Mouse (Mus musculus) natural killer cell, adult 2 months (primary cell): ENCODE data around the gene Hps4.
"Not testable (repeated sequence)": the region's sequence is repeated elsewhere in the genome, so short reads cannot be mapped to it uniquely, and the experiment has no call there.

Experiments used
- DNase-seq, 2 experiments: peaks; one replicate each; pipeline ENCODE4 v3.0.0; 2022; ENCODE audit warnings: low spot score in 2 of 2

Hps4 gene

DNA sequence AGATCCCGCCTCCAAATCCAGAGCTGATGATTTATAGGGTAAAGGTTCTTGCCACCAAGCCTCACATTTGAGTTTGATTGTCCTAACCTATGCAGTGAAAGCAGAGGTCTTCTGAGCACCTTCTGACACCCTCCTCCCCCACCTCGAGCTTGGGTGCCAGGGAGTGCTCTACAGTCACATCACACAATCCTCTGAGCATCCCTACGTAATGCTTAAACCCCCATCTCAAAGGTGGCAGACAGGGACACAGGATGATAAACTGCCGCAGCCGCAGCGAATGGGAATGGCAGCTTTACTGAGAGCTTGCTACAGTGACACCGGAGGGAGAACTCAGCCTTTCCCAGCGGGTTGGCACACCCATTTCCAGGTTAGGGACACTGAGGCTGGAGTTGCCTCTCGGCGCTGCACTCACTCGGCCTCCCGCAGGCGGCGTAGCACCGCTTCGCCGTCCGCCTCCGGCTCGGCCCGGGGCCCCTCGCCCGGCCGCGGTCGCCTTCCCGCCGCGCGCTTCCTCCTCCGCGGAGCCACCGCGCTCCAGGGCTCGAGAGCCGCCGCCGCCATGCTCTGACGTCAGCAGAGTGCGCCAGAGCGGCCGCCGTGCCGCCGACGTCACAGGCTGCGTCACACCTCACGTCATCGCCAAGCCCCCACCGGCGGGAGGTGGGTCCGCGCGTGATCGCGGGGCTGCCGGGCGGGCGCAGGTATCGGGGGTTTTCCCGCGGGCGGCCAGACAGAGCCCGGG, at the start of gene Hps4, which contains the start of gene Srrd:
Hps4 (plus strand) TSS at position 621 of the 742 bp plus-strand sequence.
Srrd (minus strand) TSS at position 578 of the 742 bp plus-strand sequence.
- peak; percentile 92 to 93 for DNase-seq

DNA sequence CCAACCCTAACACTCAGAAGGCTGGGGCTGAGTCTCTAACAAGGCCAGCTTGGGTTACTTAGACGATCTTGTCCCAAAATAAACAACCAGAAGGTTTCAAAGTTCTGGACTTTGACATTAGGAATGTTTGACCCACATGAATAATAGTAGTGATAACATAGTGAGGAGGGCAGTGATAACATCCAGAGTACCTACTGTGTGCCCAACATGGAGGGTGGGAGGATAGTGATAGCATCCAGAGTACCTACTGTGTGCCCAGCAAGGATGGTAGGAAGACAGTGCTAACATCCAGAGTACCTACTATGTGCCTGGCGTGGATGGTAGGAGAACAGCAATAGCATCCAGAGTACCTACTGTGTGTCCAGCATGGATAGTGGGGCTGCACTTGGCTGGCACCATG, 49.1 kb upstream of the Hps4 start:
- no peak for DNase-seq

- DNase-seq = no peak
These were observed 48.2 kb upstream of the Hps4 start for GRCm38 (mm10) chr5:112294696-112295095.

- peak in 1 of 2 experiments; percentile 42 for DNase-seq
These were observed 47.7 kb upstream of the Hps4 start for GRCm38 (mm10) chr5:112295162-112295561.

- DNase-seq = no peak
These were observed 47.3 kb upstream of the Hps4 start for GRCm38 (mm10) chr5:112295564-112295963.

DNA sequence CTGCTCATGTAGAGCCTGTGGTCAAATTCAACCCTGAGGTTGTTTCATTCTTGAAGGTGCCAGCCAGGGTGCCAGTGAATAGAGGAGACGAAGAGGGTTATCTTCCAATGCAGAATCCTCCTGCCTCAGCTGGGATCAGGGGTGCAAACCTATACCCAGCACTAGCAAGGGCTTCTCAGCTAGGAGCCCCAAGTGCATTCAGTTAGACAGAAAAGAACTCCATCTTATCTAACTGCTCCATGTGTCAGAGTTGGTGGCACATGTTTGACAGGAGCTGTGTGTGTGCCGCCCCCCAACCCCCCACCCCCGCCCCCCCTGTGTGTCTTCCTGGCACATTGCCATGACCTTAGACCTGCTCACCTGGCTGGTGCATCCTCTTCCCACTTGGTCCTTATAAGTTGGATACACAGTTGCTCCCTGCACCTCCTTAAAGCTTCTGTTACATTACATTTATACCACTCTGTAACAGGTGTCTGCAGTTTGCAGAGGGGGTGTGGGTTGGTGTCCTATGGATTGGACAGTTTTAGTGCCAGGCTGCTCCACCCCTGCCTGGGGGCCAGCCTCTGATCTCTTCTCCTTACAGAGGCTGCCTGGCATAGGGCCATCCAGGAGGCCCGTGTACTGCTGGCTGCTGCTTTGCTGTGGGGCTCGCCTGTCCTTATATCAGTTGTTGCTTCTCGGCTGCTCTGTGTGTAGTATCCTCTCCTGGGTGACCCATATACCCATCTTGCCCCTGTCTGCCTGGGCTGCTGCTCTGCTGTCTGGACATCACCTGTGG, 46.3 kb upstream of the Hps4 start:
- peak in 1 of 2 experiments; percentile 57 for DNase-seq

DNA sequence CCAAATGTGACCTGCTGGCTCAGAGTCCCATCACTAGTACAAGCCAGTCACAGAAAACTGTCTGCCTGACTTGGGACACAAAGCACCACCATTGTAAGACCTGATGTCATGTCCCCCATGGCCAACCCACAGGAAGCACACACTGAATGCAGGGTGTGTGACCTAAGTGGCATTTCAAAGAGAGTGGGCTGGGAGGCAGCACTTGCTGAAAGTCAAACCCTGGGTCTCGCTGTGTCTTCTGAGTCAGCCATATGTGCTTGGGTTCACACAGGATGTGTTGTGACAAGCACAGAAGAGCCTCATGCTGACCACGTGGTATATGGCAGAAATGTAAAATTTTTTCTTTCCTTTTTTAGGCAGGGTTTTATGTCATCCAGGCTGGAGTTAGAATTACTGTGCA, 45.6 kb upstream of the Hps4 start:
- peak; percentile 86 to 92 for DNase-seq

GRCm38 (mm10) chr5:112298226-112298988, 44.5 kb upstream of the Hps4 start:
- DNase-seq = no peak

DNA sequence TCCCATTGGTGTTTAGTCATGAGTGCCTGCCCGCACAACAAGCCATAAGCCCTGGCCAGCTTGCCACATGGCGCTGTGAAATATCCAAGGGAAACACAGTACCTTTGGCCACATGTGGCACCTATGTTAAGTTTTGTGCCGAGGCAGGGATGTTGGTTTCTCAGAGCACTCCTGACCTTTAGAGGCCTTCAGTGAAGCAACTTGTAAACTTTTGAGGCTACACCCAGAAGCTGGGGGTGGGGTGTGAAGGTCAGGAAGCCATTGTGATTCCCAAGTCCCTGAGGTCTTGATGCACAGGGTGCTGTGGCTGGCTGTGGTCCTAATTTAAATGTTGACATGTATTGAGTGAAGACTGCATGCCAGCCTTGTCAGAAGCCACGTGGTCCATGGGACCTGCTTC, 43.5 kb upstream of the Hps4 start:
- no peak for DNase-seq

- no peak for DNase-seq
These were observed 42.8 kb upstream of the Hps4 start for GRCm38 (mm10) chr5:112300112-112300511.

GRCm38 (mm10) chr5:112300721-112301308, 42.1 kb upstream of the Hps4 start:
- DNase-seq = no peak

- DNase-seq = peak; percentile 54 to 69
These were observed 41.2 kb upstream of the Hps4 start for GRCm38 (mm10) chr5:112301694-112302093.

GRCm38 (mm10) chr5:112302310-112302709, 40.6 kb upstream of the Hps4 start:
- DNase-seq = no peak

- DNase-seq = no peak
These were observed 37.0 kb upstream of the Hps4 start for GRCm38 (mm10) chr5:112305842-112306241.

GRCm38 (mm10) chr5:112313222-112313885, 29.5 kb upstream of the Hps4 start:
- DNase-seq = no peak

DNA sequence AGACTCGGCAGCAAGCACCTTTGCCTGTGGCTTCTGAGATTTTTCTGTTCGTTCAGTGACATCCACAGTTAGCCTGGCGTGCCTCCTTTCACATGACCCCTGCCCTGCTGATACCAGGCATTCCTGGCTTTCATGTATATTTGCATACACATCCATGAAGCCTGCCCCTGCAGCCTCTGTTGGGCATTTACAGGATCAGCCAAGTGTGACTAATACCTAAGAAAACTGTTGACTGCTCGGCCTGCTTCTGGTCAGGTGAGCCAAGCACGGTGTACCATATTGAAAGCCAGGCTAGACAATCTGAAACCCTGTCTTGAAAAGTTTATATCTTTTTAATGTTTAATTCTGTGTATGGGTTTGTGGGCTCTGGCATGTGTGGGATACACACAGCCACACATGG, 26.4 kb upstream of the Hps4 start:
- DNase-seq = no peak

GRCm38 (mm10) chr5:112317328-112317727, 25.6 kb upstream of the Hps4 start:
- DNase-seq = no peak

- not testable (repeated sequence) for DNase-seq
These were observed 23.5 kb upstream of the Hps4 start for GRCm38 (mm10) chr5:112319343-112319742.

DNA sequence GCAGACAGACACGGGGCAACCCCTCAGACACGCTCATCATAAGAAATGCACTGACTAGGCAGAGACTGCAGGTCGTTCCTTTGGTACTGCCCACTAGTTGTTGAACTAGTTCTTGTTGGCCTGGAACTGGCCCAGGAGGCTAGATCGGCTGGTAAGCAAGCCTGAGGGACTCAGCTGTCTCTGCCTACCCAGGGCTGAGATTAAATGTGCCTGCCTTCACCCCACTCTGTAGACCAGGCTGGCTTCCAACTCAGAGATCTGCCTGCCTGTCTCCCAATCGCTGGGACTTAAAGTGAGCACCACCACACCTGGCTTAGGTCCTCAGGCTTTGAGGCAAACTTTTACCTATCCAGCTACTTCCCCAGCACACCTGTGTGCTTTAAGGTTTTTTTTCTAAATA, 22.5 kb upstream of the Hps4 start:
- no peak for DNase-seq

DNA sequence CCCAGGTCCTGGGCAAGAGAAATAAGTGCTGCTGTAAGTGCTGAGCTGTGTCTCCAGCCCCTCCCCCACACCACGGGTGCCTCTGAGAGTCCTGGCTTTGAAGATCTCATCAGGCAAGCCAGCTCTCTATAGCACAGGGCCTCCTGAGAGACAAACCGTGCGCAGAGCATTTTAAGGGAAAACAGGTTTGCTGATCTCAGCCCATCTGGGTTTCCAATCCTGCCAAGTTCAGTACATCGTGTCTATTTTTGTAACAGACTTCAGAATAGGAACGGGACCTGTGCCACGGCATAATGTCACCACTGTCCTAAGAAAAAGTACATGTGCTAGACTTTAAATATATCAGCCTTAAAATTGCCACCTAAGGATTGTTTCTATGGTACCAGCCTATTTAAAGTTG, 21.9 kb upstream of the Hps4 start:
- DNase-seq = no peak

- no peak for DNase-seq
These were observed 21.5 kb upstream of the Hps4 start for GRCm38 (mm10) chr5:112321376-112321775.
